ENCODE assay signal across 8 mouse cellular contexts in genomic region chr16:91045511-91045910, GRCm38 (mm10). TPM values are rescaled to one million over a fixed set of nuclear protein-coding genes. Genes with fewer than 3 reads are reported as not detected.
DNase-seq lines count a peak whose midpoint lies in the region; ATAC-seq lines count a peak whose summit lies in the region.

No protein-coding gene starts in this region.

- DNase-seq in gastrocnemius, adult 18-20 months (ENCODE audit: low spot score) = peak; percentile 22
- no peak for DNase-seq in gastrocnemius, postnatal 25 days
- DNase-seq in MN1 (ENCODE audit: low spot score) = peak; percentile 36
- peak; percentile 59 to 83 for DNase-seq in cerebellum, postnatal 14 days
- peak; percentile 31 to 37 for DNase-seq in left cerebral cortex, postnatal 14 days (ENCODE audit: low spot score in 2 of 2)
- peak; percentile 78 for DNase-seq in splenic B cell, adult 2 months (ENCODE audit: low read depth, low spot score)

- H3K4me3 ChIP-seq in heart, embryonic 11.5 days (ENCODE audit: low read depth, low read length) = no peak overlapping the region

- no peaks in the 10 kb centered on the region for H3K36me3 ChIP-seq in heart, embryonic 11.5 days (ENCODE audit: control insufficient read depth, insufficient read depth, low read length)
- H3K36me3 ChIP-seq in splenic B cell, adult 2 months (ENCODE audit: control insufficient read depth, insufficient read depth, low read length, poor library complexity, severe bottlenecking) = no peaks in the 10 kb centered on the region

- WGBS in heart, embryonic 11.5 days (ENCODE audit: insufficient replicate concordance) = 46% methylated on average over 8 of the region's 8 CpGs

- no peak for ATAC-seq in heart, embryonic 11.5 days (replicated peaks; ENCODE audit: insufficient number of reproducible peaks, low FRiP score, low TSS enrichment)
- peak; percentile 27 for ATAC-seq in megakaryocyte progenitor cell, adult 5-6 weeks (replicated peaks; ENCODE audit: poor library complexity)

- 0 out of 2 replicates have a peak, but pooled peaks cover 4% of the 10 kb centered on the region for H3K27me3 ChIP-seq in heart, embryonic 11.5 days (ENCODE audit: control insufficient read depth, insufficient read depth, low read length)
- H3K27me3 ChIP-seq in splenic B cell, adult 2 months (ENCODE audit: control insufficient read depth, insufficient read depth, low read length, poor library complexity, severe bottlenecking) = no peaks in the 10 kb centered on the region

- H3K27ac ChIP-seq in heart, embryonic 11.5 days (ENCODE audit: low read depth, low read length) = no peak overlapping the region

- no peak overlapping the region for H3K9ac ChIP-seq in heart, embryonic 11.5 days (ENCODE audit: low read depth, low read length)

- H3K9me3 ChIP-seq in heart, embryonic 11.5 days (replicated peaks; ENCODE audit: control insufficient read depth, low read length) = no peaks in the 10 kb centered on the region

- intact Hi-C loops in left cerebral cortex, postnatal 14 days (cut with DNase I) = no loop called here

- H3K4me2 ChIP-seq in heart, embryonic 11.5 days = peak overlapping the region; percentile 72

- peaks cover 6% of the 10 kb centered on the region for H3K4me1 ChIP-seq in heart, embryonic 11.5 days (ENCODE audit: control insufficient read depth, insufficient read depth, low read length)

RNA-seq across cellular contexts. Expression of gene Paxbp1, which starts 1.2 kb away (rescaled TPM):
- total RNA-seq in gastrocnemius, adult 18-20 months (2021) = 1 to 10 TPM; 8.1 to 9.0 TPM
- total RNA-seq in gastrocnemius, postnatal 25 days (2021) = 1 to 10 TPM; 8.9 to 9.8 TPM
- polyA plus RNA-seq in heart, embryonic 11.5 days (2014; fragmentation: Nextera tagmentation; extraction: Ambion mirVana) = 55.5 and 56.4 TPM in 2 replicates
- 10 to 100 TPM; 49.6 to 54.3 TPM for total RNA-seq in left cerebral cortex, postnatal 14 days (2021)
- total RNA-seq in megakaryocyte progenitor cell, adult 5-6 weeks (2015) = 69.4 and 95.7 TPM in 2 replicates
- 77.0 and 96.2 TPM in 2 replicates for total RNA-seq in megakaryocyte progenitor cell, adult 5-6 weeks (2017)

RNA-seq across cellular contexts. Expression of gene Synj1, which starts 34.4 kb away (rescaled TPM):
- total RNA-seq in gastrocnemius, adult 18-20 months (2021) = 10 to 100 TPM in 1 of 2 experiments, 1 to 10 TPM in 1; 7.7 to 14.0 TPM
- total RNA-seq in gastrocnemius, postnatal 25 days (2021) = 10 to 100 TPM in 1 of 2 experiments, 1 to 10 TPM in 1; 10.0 to 10.9 TPM
- polyA plus RNA-seq in heart, embryonic 11.5 days (2014; fragmentation: Nextera tagmentation; extraction: Ambion mirVana) = 15.2 and 22.1 TPM in 2 replicates
- total RNA-seq in left cerebral cortex, postnatal 14 days (2021) = 100 to 1,000 TPM; 270 to 273 TPM
- 38.8 and 46.3 TPM in 2 replicates for total RNA-seq in megakaryocyte progenitor cell, adult 5-6 weeks (2015)
- total RNA-seq in megakaryocyte progenitor cell, adult 5-6 weeks (2017) = 16.2 and 19.1 TPM in 2 replicates

RNA-seq across cellular contexts. Expression of gene 4932438H23Rik, which starts 49.4 kb away (rescaled TPM):
- total RNA-seq in gastrocnemius, adult 18-20 months (2021) = under 1 TPM; 0.24 to 0.62 TPM
- total RNA-seq in gastrocnemius, postnatal 25 days (2021) = under 1 TPM; 0.33 to 0.38 TPM
- polyA plus RNA-seq in heart, embryonic 11.5 days (2014; fragmentation: Nextera tagmentation; extraction: Ambion mirVana) = 0.13 TPM in 1 of 2 replicates, not detected in the other
- total RNA-seq in left cerebral cortex, postnatal 14 days (2021) = 1 to 10 TPM in 1 of 2 experiments, under 1 TPM in 1; 0.70 to 1.1 TPM
- not detected in 2 replicates for total RNA-seq in megakaryocyte progenitor cell, adult 5-6 weeks (2015)
- total RNA-seq in megakaryocyte progenitor cell, adult 5-6 weeks (2017) = not detected in 2 replicates

Comparison
In these comparisons a context has a peak if more than half of its experiments do, and no peak if none do; other contexts are left out.
1. RNA of gene Paxbp1, which starts 1.2 kb away (total RNA-seq): 69.4 to 96.2 TPM in megakaryocyte progenitor cell, adult 5-6 weeks and 49.6 to 54.3 TPM in left cerebral cortex, postnatal 14 days; 8.9 to 9.8 TPM in gastrocnemius, postnatal 25 days and 8.1 to 9.0 TPM in gastrocnemius, adult 18-20 months; every median in the first group is over 4 times any median in the second.
2. RNA of gene Synj1, which starts 34.4 kb away (total RNA-seq): 270 to 273 TPM in left cerebral cortex, postnatal 14 days; 16.2 to 46.3 TPM in megakaryocyte progenitor cell, adult 5-6 weeks, 7.7 to 14.0 TPM in gastrocnemius, adult 18-20 months and 10.0 to 10.9 TPM in gastrocnemius, postnatal 25 days; every median in the first group is over 4 times any median in the second.